Mouse (Mus musculus): ENCODE data around the gene Rhox4e. TPM values are rescaled to one million over a fixed set of nuclear protein-coding genes. Genes with fewer than 3 reads are reported as not detected.

Rhox4e gene
- polyA plus RNA-seq (2015; fragmentation: Nextera tagmentation; extraction: Ambion mirVana), result not detected in 2 replicates

GRCm38 (mm10) chrX:37557112-37557511 is at the start of gene Rhox4e:
Gene Rhox4e, plus strand, starts transcription at chrX:37557412.

DNA sequence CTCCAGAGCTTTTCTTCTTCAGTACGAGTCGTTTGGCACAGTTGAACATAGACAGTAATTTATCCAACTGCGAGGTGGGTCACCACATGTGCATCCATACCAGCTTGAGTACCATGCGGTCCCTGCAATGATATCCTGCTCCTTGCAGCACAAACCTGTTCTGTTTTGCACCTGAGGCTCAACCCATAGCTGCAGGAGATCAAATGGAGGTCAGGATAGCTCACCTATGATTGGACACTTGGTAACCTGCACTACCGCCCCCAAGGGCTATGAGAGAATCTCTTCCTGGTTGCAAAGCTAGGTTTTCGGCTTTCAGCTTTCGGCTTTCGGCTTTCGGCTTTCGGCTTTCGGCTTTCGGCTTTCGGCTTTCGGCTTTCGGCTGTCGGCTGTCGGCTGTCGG is 43.2 kb upstream of the Rhox4e start, which contains the start of gene Rhox4d:
TSS of gene Rhox4d (plus strand) at position 301 of the 400 bp plus-strand sequence.

DNA sequence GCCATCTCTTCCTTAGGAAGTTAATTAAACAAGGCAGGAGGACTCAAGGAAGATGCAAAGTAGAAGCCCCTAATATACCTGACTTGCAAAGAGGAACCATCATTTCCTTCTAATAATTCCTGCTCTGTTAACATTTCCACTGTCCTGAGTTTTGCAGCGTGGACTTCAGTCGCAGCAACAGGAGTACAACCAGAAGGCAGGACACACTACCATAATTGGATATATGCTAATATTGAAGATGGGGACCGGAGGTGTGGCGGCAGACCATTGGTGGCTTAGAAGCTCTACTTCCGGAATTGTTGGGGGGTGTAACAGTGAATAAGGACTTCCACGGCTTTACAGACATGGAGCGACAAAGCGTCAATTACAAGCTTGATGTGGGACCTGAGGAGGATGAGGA is 27.1 kb upstream of the Rhox4e start, which contains the start of gene Rhox2e:
TSS of gene Rhox2e (plus strand) at position 301 of the 400 bp plus-strand sequence.

GRCm38 (mm10) chrX:37541719-37542118 is 15.5 kb upstream of the Rhox4e start, which contains the start of gene Rhox3e:
Gene Rhox3e, plus strand, starts transcription at chrX:37542019.

DNA sequence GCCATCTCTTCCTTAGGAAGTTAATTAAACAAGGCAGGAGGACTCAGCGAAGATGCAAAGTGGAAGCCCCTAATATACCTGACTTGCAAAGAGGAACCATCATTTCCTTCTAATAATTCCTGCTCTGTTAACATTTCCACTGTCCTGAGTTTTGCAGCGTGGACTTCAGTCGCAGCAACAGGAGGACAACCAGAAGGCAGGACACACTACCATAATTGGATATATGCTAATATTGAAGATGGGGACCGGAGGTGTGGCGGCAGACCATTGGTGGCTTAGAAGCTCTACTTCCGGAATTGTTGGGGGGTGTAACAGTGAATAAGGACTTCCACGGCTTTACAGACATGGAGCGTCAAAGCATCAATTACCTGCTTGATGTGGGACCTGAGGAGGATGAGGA is 13.9 kb downstream of the Rhox4e start, which contains the start of gene Rhox2f:
TSS of gene Rhox2f (plus strand) at position 301 of the 400 bp plus-strand sequence.

GRCm38 (mm10) chrX:37580692-37581091 is 23.5 kb downstream of the Rhox4e start, which contains the start of gene Rhox3f:
Gene Rhox3f, plus strand, starts transcription at chrX:37580992.

GRCm38 (mm10) chrX:37607604-37608003 is 50.4 kb downstream of the Rhox4e start, which contains the start of gene Rhox4f:
Gene Rhox4f, minus strand, starts transcription at chrX:37607704.

Other genes starting within 250 kb of the Rhox4e start
- not detected in 2 replicates for gene Rhox3a2, start 177.4 kb upstream of the Rhox4e start, polyA plus RNA-seq (2015; fragmentation: Nextera tagmentation; extraction: Ambion mirVana)
- not detected in 2 replicates for gene Rhox4a2, start 166.6 kb upstream of the Rhox4e start, polyA plus RNA-seq (2015; fragmentation: Nextera tagmentation; extraction: Ambion mirVana)
- not detected in 2 replicates for gene Rhox2b, start 145.3 kb upstream of the Rhox4e start, polyA plus RNA-seq (2015; fragmentation: Nextera tagmentation; extraction: Ambion mirVana)
- gene Rhox4b, start 124.9 kb upstream of the Rhox4e start, polyA plus RNA-seq (2015; fragmentation: Nextera tagmentation; extraction: Ambion mirVana), result not detected in 2 replicates
- not detected in 2 replicates for gene Rhox2c, start 103.7 kb upstream of the Rhox4e start, polyA plus RNA-seq (2015; fragmentation: Nextera tagmentation; extraction: Ambion mirVana)
- gene Rhox3c, start 98.8 kb upstream of the Rhox4e start, polyA plus RNA-seq (2015; fragmentation: Nextera tagmentation; extraction: Ambion mirVana), result not detected in 2 replicates
- gene Rhox4c, start 77.1 kb upstream of the Rhox4e start, polyA plus RNA-seq (2015; fragmentation: Nextera tagmentation; extraction: Ambion mirVana), result not detected in 2 replicates
- gene Rhox2d, start 64.0 kb upstream of the Rhox4e start, polyA plus RNA-seq (2015; fragmentation: Nextera tagmentation; extraction: Ambion mirVana), result not detected in 2 replicates
- not detected in 2 replicates for gene Rhox4d, start 43.1 kb upstream of the Rhox4e start, polyA plus RNA-seq (2015; fragmentation: Nextera tagmentation; extraction: Ambion mirVana)
- not detected in 2 replicates for gene Rhox2e, start 27.0 kb upstream of the Rhox4e start, polyA plus RNA-seq (2015; fragmentation: Nextera tagmentation; extraction: Ambion mirVana)
- not detected in 2 replicates for gene Rhox3e, start 15.4 kb upstream of the Rhox4e start, polyA plus RNA-seq (2015; fragmentation: Nextera tagmentation; extraction: Ambion mirVana)
- gene Rhox2f, start 14.0 kb downstream of the Rhox4e start, polyA plus RNA-seq (2015; fragmentation: Nextera tagmentation; extraction: Ambion mirVana), result not detected in 2 replicates
- not detected in 2 replicates for gene Rhox3f, start 23.6 kb downstream of the Rhox4e start, polyA plus RNA-seq (2015; fragmentation: Nextera tagmentation; extraction: Ambion mirVana)
- gene Rhox4f, start 50.3 kb downstream of the Rhox4e start, polyA plus RNA-seq (2015; fragmentation: Nextera tagmentation; extraction: Ambion mirVana), result not detected in 2 replicates
- not detected in 2 replicates for gene Rhox3g, start 71.2 kb downstream of the Rhox4e start, polyA plus RNA-seq (2015; fragmentation: Nextera tagmentation; extraction: Ambion mirVana)
- gene Rhox2g, start 86.1 kb downstream of the Rhox4e start, polyA plus RNA-seq (2015; fragmentation: Nextera tagmentation; extraction: Ambion mirVana), result not detected in 2 replicates
- gene Rhox4g, start 93.9 kb downstream of the Rhox4e start, polyA plus RNA-seq (2015; fragmentation: Nextera tagmentation; extraction: Ambion mirVana), result not detected in 2 replicates
- gene Rhox3h, start 111.4 kb downstream of the Rhox4e start, polyA plus RNA-seq (2015; fragmentation: Nextera tagmentation; extraction: Ambion mirVana), result not detected in 2 replicates
- gene Rhox2h, start 115.9 kb downstream of the Rhox4e start, polyA plus RNA-seq (2015; fragmentation: Nextera tagmentation; extraction: Ambion mirVana), result not detected in 2 replicates
- 0.20 and 0.65 TPM in 2 replicates for gene Rhox5, start 247.4 kb downstream of the Rhox4e start, polyA plus RNA-seq (2015; fragmentation: Nextera tagmentation; extraction: Ambion mirVana)